Mouse (Mus musculus): ENCODE data around the gene Sirpb1b. TPM values are rescaled to one million over a fixed set of nuclear protein-coding genes. Genes with fewer than 3 reads are reported as not detected.
"Not testable (repeated sequence)": the region's sequence is repeated elsewhere in the genome, so short reads cannot be mapped to it uniquely, and the experiment has no call there.

Sirpb1b gene
- polyA plus RNA-seq, 1 experiment from 2014 or later: 0.30 TPM

GRCm38 (mm10) chr3:15474831-15475230 is 100.0 kb downstream of the Sirpb1b start:
- ATAC-seq (replicated peaks; ENCODE audit: low FRiP score, low TSS enrichment, low read depth); H3K27me3 ChIP-seq (replicated peaks; ENCODE audit: control insufficient read depth, insufficient read depth, low read length); H3K9me3 ChIP-seq (ENCODE audit: control insufficient read depth, low read length); H3K27ac ChIP-seq (ENCODE audit: low read depth); H3K36me3 ChIP-seq (ENCODE audit: control insufficient read depth, insufficient read depth, low read length); H3K4me2 ChIP-seq (ENCODE audit: low read length); DNase-seq (ENCODE audit: low spot score); H3K4me3 ChIP-seq (ENCODE audit: low read depth, low read length); H3K4me1 ChIP-seq (replicated peaks; ENCODE audit: control insufficient read depth, insufficient read depth, low read length); H3K9ac ChIP-seq (ENCODE audit: low read length): not testable (repeated sequence)
- 94% methylated on average over 1 of the region's 2 CpGs for WGBS

- H3K36me3 ChIP-seq (ENCODE audit: control insufficient read depth, insufficient read depth, low read length); H3K27me3 ChIP-seq (replicated peaks; ENCODE audit: control insufficient read depth, insufficient read depth, low read length); H3K9me3 ChIP-seq (ENCODE audit: control insufficient read depth, low read length); H3K9ac ChIP-seq (ENCODE audit: low read length); ATAC-seq (replicated peaks; ENCODE audit: low FRiP score, low TSS enrichment, low read depth); H3K27ac ChIP-seq (ENCODE audit: low read depth); DNase-seq (ENCODE audit: low spot score); H3K4me2 ChIP-seq (ENCODE audit: low read length); H3K4me3 ChIP-seq (ENCODE audit: low read depth, low read length); H3K4me1 ChIP-seq (replicated peaks; ENCODE audit: control insufficient read depth, insufficient read depth, low read length): not testable (repeated sequence)
- 89% methylated on average over 1 of the region's 3 CpGs for WGBS
Measured at GRCm38 (mm10) chr3:15470158-15470557, 104.7 kb downstream of the Sirpb1b start.

Other genes with a start within 250 kb of the Sirpb1b start
- gene Gm9733, start 242.8 kb downstream of the Sirpb1b start, polyA plus RNA-seq (2014; fragmentation: Nextera tagmentation; extraction: Ambion mirVana): not detected in 2 replicates
- not detected in 2 replicates for gene Sirpb1a, start 148.5 kb downstream of the Sirpb1b start, polyA plus RNA-seq (2014; fragmentation: Nextera tagmentation; extraction: Ambion mirVana)

All from intestine, embryonic 14.5 days (tissue).